Mouse (Mus musculus): ENCODE results near the gene Kremen2.
"Not testable (repeated sequence)": the region's sequence is repeated elsewhere in the genome, so short reads cannot be mapped to it uniquely, and the experiment has no call there.

Kremen2 gene

DNA sequence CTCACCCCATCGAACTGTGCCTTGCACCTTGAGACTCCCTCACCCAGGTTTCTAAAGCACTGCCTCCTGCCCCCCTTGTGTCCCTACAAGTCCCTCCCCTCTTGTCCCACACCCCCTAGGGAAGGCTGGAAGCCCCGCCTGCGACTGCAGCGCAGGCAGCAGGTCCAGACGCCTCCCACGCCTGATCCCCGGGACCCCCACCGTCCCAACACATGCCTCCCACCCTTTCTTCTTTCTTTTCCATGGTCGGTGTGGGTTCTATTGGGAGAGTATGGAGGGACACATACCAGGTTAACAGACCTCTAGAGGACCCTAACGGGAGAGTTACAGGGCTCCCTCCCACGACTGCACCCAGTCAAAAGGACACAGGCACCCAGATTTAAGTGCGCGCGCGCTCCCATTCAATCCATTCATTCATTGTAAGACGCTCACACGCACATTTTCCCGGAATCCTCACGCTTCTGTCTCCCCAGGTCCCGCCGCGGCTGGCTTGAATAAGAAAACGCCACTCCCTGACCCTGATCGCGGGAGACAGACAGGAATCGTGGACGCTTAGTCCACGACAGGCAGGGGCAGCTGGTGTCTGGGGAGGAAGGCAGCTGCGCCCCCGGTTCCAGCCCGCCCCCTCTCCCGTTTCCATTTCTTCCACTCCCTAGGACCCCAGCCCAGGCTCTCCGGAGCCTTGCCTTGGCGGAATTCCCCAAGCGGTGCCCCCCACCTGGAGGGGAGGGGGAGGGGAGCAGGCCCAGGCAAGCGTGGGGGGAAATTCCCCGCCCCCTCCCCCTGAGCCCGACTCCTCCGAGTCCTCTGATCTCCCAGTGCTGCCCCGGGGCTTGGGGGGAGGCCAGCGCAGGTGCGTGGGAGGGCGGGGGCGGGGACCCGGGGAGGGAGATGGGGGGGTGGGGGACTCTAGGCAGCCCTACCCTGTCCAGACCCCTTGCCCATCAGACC, at the start of gene Kremen2:
Gene Kremen2, minus strand, starts transcription at position 533 of the 951 bp plus-strand sequence.
- DNase-seq (ENCODE audit: low read depth, low spot score): no peak

DNA sequence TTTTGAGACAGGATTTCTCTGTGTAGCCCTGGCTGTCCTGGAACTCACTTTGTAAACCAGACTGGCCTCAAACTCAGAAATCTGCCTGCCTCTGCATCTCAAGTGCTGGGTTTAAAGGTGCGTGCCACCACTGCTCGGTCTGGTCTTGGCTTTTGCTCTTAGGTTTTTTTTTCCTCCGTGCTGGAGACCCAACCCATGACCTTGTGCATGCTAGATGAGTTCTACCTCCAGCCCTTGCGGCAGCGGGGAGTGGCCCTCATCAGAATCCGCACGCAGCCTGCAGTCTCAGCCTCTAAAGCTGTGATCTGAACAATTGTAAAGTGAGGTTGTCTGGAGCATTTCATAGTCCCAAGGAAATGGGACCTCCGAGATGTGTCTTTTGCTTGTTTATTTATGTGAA, 49.7 kb upstream of the Kremen2 start:
- no peak for DNase-seq (ENCODE audit: low read depth, low spot score)

DNA sequence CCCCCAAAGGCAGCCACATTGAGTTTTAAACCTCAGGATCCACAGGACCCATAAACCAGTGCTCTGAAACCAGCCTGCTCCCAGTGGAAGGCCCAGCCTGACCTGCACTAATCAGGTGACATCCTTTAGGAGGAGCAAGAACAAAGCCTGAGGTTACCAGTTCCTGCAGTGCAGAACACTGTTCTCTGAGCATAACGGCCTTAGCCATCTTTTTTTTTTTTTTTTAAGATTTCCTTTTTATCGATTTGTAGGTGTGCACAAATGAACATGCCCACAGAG, 45.4 kb upstream of the Kremen2 start:
- peak; percentile 65 for DNase-seq (ENCODE audit: low read depth, low spot score)

DNA sequence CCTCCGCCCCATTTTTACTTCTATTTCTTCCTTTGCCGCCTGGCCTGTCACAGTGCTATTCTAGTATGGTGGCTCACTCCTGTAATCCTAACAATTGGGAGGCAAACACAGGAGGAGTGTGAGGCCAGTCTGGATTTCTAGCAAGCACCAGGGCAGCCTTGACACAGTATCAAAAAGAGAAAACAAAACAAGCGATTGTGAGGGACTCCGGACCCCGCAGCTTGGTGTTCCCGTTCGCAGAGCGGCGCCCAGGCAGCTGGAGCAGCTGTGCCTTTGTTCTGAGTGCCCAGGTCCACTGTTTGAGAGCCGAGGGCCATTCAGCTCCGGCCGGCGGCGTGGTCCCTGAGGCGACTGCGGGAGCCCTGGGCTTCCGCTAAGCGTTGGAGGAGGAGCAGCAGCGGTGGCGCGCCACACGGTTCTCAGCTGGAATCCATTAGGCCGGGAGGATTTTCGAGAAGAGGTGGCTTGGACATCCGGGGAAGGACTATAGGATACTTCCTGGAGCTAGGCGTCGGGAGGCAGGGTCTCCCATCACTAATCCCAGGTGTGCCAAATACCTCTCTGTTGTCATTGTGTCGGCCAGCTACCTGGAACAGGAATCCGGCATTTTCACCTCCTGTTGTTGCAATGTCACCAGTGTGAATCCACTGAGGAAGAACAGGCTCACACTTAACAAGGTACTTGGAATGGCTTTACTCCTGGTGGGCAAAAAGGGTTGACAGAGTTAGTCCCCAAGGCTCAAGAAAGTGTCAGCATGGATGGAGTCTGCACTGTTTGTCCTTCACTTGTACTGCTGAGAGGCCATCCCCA, 44.8 kb upstream of the Kremen2 start, which contains the start of gene Srrm2:
Gene Srrm2, plus strand, starts transcription at position 264 of the 810 bp plus-strand sequence.
- DNase-seq (ENCODE audit: low read depth, low spot score): peak; percentile 79

DNA sequence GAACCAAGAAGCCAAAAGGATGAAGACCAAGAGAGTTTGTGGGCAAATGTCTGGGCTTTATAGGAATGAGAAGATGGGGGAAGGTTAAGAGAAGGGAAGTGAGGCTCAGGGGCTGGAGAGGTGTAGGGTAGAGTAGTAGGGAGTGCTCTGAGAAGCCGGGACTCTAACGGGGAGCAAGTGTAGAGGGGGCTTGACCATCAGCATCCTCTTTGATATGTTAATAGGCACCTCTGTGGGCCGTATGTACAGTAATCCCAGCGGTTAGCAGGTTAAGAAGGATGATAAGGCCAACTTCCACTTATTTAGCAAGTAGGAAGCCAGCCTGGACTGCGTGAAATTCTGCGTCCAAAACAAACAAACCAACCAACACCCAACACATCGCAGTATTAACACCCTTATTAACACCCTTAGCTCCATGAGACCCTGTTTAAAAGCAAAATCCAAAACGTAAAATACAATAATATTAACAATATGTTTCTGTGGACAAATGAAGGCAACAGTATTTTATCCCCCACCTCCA, 44.2 kb upstream of the Kremen2 start:
- no peak for DNase-seq (ENCODE audit: low read depth, low spot score)

DNA sequence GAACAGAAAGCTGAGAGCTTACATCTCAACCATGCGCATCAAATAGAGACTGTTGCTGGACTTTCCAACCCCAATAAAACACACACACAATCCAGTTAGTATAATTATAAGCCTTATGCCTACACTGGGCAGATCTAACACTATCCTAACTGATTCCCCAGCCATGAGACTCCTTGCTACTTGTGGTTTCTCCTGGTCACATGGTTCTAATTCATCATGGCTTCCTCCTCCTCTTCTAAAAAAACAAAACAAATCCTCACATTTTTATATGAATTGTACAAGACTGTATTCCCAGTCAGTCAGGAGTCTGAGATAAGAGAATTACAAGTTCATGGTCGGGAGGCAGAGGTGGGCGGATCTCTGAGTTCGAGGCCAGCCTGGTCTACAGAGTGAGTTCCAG, 43.3 kb upstream of the Kremen2 start:
- DNase-seq (ENCODE audit: low read depth, low spot score): no peak

DNA sequence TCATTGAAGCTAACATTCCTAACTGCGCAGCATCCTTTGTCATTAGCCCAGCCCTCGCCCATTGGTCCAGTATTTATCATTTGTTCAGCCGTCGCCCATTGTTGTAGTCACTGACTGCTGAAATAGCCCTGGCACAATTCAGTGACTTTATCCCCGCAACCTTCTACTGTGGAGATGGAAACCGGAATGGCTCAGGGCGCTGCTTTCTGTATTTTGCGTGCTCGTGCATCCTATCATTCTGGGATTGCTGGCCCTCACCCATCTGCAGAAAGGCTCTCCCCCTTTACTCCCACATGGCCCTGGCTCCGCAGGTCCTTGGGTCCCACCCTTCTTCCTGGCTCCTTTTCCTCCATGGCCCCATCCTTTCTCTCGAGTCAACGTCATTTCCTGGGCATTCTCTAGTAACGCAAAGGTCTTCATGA, 40.9 kb upstream of the Kremen2 start:
- DNase-seq (ENCODE audit: low read depth, low spot score): peak; percentile 91

DNA sequence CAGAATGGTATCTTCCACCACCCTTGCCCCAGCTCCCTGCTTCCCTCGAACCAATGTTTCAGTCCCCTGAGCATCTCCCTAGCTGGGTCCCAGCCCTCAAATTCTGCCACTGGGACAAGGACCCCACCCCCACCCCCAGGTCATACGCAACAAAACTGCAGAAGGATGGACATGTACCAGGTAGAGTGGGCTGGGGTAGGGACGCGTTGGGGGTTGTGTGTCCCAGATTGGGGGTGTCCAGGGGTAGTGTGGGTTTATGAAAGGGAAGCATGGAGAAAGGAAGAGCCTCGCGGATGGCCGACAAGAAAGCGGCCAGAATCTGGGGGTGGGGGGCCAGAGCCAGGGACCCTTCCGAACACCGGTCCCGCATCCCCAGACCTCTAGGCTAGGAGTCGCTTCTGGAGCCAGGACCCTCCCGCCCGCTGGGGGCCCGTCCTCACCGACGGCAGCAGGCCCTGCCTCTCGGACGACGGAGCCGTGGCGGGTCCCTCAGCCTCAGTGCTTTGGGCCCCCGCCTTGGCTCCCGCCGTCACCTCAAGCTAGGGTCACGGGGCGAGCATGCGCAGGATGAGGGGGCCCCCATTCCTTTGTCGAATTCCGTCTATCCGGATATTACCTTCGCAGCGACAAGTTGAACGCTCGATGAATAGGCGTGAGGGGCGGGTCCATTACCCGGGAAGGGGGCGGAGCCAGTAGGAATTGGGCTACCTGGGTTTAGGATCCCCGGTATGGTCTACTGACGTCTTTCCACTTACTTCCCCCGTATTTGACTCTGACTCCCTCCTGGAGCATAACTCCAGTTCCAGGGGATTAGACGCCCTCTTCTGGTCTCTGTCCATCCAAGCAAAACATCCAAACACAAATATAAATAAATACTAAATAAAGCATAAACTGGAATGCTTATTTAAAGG, 40.2 kb upstream of the Kremen2 start, which contains the start of gene Flywch2:
Gene Flywch2, minus strand, starts transcription at position 521 of the 911 bp plus-strand sequence.
- peak; percentile 98 for DNase-seq (ENCODE audit: low read depth, low spot score)

DNA sequence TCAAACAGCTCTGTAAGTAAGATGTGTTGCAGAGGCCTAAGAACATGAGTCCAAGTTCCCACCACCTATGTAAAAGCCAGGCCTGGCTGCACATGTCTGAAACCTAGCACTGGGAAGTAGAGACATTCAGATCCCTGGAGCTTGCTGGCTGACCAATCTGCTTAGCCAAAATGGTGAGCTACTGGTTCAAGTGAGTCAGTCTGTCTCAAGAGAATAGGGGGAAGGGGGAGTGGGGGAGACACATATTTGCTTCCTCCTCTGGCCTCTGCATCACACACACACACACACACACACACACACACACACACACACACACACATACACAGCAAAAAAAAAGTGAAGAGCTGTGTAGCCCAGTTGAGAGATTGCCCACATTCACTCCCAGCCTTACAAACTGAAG, 37.7 kb upstream of the Kremen2 start:
- DNase-seq (ENCODE audit: low read depth, low spot score): no peak

DNA sequence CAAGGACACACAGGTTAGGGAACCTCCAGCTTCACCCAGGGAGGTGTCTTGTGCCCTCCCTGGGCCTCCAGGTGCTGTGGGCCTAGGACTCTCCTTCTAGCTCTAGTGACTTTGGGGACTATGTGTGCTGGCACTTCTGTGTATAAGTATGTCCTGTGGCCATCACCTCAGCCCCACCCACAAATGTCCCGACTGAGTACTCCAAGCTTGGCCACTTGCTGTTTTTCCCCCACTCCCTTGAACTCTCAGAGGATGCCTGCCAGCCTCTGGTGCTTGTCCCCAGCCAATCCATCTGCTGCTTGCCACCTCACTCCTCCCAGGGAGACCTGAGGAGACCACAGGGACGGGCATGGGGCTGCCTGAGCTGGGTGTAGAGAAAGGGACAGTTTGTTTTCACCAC, 32.8 kb upstream of the Kremen2 start:
- DNase-seq (ENCODE audit: low read depth, low spot score): no peak

DNA sequence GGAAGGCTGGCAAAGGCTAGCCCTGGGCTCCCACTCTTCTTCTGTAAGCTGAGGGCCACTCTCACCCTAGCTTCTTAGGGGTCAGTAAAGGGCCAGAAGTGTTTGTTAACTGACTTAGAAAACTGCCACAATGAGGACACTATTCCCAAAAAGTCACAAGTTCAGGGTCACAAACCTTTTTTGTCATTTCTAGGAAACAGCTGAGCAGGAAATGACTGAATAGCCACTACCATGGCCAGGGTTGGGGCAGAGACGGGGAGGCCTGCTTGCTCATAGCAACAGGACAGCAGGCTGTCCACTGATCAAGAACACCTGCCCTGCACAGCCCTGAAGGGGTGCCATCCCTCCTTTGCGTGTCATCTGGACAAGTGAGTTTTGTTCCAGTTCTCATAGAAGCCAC, 31.5 kb upstream of the Kremen2 start:
- DNase-seq (ENCODE audit: low read depth, low spot score): no peak

DNA sequence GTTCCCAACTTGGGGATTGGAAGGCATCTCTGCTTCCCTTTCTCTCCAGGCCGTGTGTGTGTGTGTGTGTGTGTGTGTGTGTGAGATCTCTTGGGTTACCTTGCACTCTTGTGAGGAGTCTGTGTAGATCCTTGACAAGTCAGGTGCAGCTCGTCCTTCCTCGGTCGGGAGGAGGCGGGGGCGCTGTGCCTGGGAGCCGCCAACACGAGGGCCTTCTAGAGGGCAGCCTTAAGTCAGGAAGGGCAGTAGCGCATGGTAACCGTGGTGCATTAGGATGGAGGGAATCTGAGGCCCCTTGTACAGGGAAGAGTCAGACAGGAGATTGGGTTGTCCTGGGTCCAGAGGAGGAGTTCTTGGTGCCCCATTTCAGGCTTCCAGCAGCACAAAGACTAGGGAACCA, 30.6 kb upstream of the Kremen2 start:
- no peak for DNase-seq (ENCODE audit: low read depth, low spot score)

DNA sequence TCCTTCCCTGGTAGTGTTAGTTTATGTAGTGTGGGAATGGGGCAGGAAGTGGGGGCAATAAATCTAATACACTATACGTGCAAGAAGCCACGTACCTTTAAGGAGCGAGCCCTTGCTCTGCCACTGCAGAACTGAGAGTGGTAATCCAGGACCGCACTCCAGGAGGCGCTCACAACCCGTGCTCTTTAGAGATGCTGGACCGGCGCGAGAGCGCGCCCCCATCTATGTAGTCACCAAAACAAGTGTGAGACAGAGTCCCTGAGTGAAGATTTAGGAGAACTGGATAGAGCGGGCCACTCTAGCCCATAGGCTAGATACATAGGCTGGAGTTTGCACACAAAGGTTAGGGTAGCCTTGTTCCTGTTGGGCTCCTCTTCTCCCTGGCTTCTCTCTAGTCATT, 28.5 kb upstream of the Kremen2 start:
- peak; percentile 88 for DNase-seq (ENCODE audit: low read depth, low spot score)

DNA sequence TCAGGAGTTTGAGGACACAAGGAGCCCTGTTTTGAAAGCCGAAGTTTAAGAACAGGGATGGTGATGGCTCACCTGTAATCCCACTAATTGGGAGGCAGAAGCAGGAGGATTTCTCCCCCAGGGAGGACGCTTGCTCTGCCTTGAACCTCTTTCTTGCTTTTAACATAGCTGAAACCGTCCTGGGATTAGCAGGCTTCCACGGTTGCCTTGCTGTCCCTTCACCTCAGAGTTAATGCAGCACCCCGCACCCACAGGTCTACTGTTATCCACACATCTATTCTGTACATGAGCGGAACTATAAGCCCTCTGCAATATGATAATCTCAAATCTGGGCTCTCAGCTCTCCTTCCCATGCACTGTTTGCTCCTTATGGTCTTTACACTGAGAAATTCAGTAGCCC, 28.0 kb upstream of the Kremen2 start:
- DNase-seq (ENCODE audit: low read depth, low spot score): no peak

DNA sequence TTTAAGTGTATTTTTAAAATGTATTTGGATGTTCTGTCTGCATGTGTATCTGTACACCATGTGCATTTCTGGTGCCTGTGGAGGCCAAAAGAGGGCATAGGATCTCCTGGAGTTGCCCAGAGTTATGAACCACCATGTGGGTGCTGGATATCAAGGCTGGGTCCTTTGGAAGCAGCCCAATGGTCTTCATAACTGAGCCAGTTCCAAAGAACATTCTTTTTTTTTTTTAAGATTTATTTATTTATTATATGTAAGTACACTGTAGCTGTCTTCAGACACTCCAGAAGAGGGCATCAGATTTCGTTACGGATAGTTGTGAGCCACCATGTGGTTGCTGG, 26.6 kb upstream of the Kremen2 start:
- DNase-seq (ENCODE audit: low read depth, low spot score): not testable (repeated sequence)

DNA sequence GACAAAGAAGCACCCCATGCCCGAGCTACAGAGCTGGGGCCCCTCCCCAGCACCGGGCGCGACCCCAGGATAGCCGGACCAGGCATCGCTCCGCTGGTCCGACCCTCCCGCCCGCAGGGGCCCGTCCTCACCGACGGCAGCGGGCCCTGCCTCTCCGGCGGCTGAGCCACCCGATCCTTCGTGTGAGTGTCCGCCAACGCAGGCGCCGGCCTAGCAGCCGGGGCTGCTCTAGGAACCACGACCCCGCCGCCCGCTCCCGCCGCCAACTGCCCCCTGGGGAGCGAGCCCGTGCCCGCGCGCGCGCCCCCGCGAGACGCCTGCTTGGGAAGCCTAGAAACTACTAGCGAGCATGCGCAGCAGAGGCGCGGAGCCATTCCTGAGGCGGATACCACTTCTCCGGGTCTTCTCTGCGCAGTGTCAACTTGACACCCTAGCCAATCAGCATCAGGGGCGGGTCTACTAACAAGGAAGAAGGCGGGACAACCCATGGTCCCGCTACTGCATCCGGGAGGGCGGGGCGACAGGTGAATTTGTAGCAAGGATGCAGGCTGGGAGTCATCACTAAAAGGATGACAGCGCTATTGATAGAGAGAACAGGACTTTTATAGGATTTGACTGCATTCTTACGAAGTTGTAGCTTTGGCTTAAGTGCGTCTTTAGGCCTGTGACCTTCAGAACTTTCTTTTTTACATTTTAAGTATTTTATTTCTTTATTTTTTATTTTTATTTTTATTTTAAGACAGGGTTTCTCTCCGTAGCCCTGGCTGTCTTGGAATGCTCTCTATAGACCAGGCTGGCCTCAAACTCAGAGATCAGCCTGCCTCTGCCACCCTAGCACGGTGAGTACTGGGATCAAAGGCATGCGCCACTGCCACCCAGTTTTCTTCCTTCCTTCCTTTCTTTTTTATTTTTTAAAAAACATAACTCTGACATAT, 25.9 kb upstream of the Kremen2 start, which contains the start of gene Flywch1:
Gene Flywch1, minus strand, starts transcription at position 319 of the 935 bp plus-strand sequence.
- peak; percentile 100 for DNase-seq (ENCODE audit: low read depth, low spot score)

DNA sequence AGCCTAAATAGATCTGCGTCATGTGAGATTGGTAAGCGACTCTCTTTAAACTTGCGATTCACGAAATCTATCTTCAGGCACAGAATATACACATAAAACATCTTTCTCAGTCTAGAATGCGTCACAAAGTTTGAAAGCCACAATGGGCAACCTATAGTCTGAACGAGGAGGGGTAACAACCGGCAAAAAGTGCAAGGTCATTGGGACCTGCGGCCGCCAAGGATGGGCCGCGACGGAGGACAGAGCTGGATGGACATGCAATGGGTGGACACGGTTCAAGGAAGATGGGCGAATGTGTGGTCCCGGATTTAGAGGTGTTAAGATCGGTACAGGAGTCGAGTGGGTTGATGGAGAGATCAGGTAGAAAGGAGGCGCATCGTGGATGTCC, 25.3 kb upstream of the Kremen2 start:
- DNase-seq (ENCODE audit: low read depth, low spot score): peak; percentile 58

DNA sequence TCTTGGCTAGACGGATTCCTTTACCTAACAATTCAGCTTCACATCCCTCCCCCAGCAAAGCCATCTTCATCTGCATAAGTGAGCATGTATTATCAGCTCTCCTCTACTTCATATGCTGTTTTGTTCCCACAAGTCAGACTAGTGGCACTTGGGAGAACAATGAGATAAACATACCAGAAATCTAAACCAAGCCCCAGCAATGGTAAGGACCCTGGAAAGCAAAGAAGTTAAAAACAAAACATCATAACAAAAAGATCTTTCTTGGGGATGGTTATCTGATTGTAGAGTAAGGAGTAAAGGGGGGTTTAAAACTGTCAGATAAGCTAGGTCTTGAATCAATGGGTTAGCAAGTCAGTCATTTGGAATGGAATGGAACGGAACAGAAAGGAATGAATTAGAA, 24.9 kb upstream of the Kremen2 start:
- DNase-seq (ENCODE audit: low read depth, low spot score): peak; percentile 43

DNA sequence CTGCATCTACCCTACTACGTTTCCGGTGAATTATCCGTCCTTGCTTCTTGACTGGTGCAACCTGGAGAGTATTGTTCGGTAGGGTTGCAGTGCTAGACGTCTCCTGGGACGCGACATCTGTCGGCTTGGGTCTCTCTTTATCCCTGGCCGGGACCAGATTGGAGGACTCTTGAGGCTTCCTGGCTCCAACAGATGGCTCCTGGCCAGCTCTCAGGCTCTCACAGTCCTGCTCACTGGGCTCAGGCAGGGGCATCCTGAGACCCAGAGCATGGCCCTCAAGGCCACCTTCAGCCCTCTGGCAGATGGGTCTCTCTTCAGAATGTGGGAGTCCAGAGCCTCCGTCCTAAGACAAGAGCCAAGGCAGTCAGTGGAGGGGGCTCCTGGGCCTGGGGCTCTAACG, 17.3 kb upstream of the Kremen2 start:
- peak; percentile 48 for DNase-seq (ENCODE audit: low read depth, low spot score)

DNA sequence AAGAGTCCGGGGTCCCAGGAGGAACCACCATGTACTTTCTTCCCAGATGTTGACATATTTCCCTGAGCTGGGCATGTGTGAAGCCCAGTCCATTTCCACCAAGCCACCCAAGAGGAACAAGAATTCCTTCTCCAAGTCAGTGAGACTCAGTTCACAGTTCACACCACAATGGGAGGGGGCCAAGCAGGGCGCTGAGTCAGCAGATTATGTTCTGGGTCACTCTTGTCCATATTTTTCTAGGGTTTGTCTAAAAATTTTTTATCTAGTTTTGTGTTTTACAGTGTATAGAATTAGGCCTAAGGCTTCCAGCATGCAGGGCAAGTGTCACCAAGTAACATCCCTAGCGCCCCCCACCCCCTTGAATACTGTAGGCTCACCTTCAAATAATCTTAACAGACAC, 15.5 kb upstream of the Kremen2 start:
- DNase-seq (ENCODE audit: low read depth, low spot score): no peak
